Mouse (Mus musculus) forebrain, embryonic 13.5 days (tissue): ENCODE results near the gene Galnt13. TPM values are rescaled to one million over a fixed set of nuclear protein-coding genes. Genes with fewer than 3 reads are reported as not detected.
A peak's percentile ranks its signal among the peaks of the same experiment; 100 is the strongest.

ENCODE experiments used
- ATAC-seq: fragments of 200-750 bp; cut with Nextera tagmentation; 2 replicates; pipeline ENCODE4 v1.8.0; 2017
- H3K27ac ChIP-seq: fragments of 300-500 bp; sonication (generic); 2 replicates; pipeline ENCODE4 v1.5.1; 2015; ENCODE audit warnings: inconsistent platforms, mild to moderate bottlenecking, moderate library complexity
- H3K27me3 ChIP-seq: fragments of 300-500 bp; sonication (generic); 2 replicates; pipeline ENCODE4 v1.6.1; 2015; ENCODE audit warnings: mild to moderate bottlenecking, inconsistent platforms
- H3K36me3 ChIP-seq: fragments of 300-500 bp; sonication (generic); 2 replicates; pipeline ENCODE4 v1.6.1; 2015; ENCODE audit warnings: mild to moderate bottlenecking, inconsistent platforms; ENCODE audit not compliant: poor library complexity, severe bottlenecking
- H3K4me1 ChIP-seq: fragments of 300-500 bp; sonication (generic); 2 replicates; pipeline ENCODE4 v1.6.1; 2015; ENCODE audit warnings: inconsistent platforms
- H3K4me2 ChIP-seq: fragments of 300-500 bp; sonication (generic); 2 replicates; pipeline ENCODE4 v1.6.1; 2015; ENCODE audit warnings: inconsistent platforms, mild to moderate bottlenecking, moderate library complexity
- H3K4me3 ChIP-seq: fragments of 300-500 bp; sonication (generic); 2 replicates; pipeline ENCODE4 v1.5.1; 2015; ENCODE audit warnings: mild to moderate bottlenecking, inconsistent platforms
- H3K9ac ChIP-seq: fragments of 300-500 bp; sonication (generic); 2 replicates; pipeline ENCODE4 v1.6.1; 2015; ENCODE audit warnings: mild to moderate bottlenecking, inconsistent platforms
- H3K9me3 ChIP-seq: fragments of 300-500 bp; sonication (generic); replicated peaks from 2 replicates; pipeline ENCODE4 v1.6.1; 2016; ENCODE audit warnings: inconsistent platforms
- WGBS: fragments of 180-500 bp; shearing (Covaris S2); methylation state at CpG from one replicate; pipeline ENCODE4 v1.1.7; 2015; 5-methylcytosine and 5-hydroxymethylcytosine counted together
- polyA plus RNA-seq: library from polyadenylated mRNA; unstranded; fragments of >200 nt; fragmentation: Nextera tagmentation; extraction: Ambion mirVana; gene quantifications from 2 replicates; pipeline ENCODE4 v1.2.1, GENCODE M21; 2015

Gene Galnt13
- 2.8 TPM in 2 replicates for polyA plus RNA-seq

- Histone ChIP-seq H3K4me2 (peak within 1 kb of the TSS; percentile 98), H3K27ac (peak within 1 kb of the TSS; percentile 14; the same call in 1 of the 2 replicates), H3K36me3 (no peaks in the 10 kb centered on the region), H3K27me3 (peaks cover 12% of the 10 kb centered on the region), H3K9me3 (no peaks in the 10 kb centered on the region), H3K4me1 (peaks cover 17% of the 10 kb centered on the region), H3K4me3 (peak within 1 kb of the TSS; percentile 67), H3K9ac (peak within 1 kb of the TSS; percentile 62)
- WGBS = under 1% methylated on average over 76 of the region's 81 CpGs
- peak; percentile 94 for ATAC-seq
Measured at GRCm38 (mm10) chr2:54435937-54436735, at the start of gene Galnt13. TSS of gene Galnt13 (plus strand) at chr2:54436317.

DNA sequence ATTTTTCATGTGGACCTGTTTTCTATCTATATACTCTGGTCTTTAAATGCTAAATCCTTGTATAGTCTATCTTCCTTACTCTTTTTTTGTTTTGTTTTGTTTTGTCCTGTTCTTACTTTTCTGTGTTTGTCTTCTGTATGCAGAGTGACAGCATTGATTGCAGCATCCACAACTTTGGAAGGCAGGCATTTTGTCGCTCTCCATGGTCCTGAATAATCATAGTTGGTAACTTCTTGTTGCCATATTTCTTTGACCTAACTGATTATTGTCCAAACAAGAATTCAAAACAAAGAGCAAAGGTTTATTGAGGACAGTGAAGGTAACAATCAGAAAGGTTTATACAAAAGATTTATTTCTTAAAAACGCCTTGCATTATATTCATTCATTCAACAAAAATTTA lies 5.1 kb upstream of the Galnt13 start:
- Histone ChIP-seq H3K9ac (no peak overlapping the region), H3K4me1 (peaks cover 6% of the 10 kb centered on the region; the same call in 1 of the 2 replicates), H3K4me2 (no peak overlapping the region), H3K36me3 (no peaks in the 10 kb centered on the region), H3K27me3 (no peaks in the 10 kb centered on the region), H3K4me3 (no peak overlapping the region), H3K9me3 (no peaks in the 10 kb centered on the region), H3K27ac (no peak overlapping the region)
- WGBS = 55% methylated on average over 2 of the region's 2 CpGs
- no peak for ATAC-seq

DNA sequence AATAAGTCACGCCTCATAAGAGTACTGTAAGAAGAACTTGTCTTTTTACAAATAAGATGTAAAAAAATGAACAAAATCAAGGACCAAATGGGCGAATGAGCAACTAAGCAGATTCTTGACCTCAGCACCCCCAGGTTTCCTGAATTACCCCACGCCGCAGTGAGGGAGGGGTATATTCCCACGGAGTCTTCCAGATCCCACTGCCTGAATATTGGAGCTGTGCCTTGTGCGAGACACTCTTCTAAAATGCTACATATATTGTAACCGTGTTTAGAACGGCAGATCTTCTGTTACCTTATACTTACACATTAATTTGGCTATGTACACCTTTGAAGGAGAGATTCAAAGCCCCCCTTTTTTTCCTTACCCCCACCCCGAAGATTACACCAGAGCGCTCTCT lies 737 bp upstream of the Galnt13 start:
- Histone ChIP-seq H3K4me1 (peaks cover 17% of the 10 kb centered on the region), H3K4me2 (peak overlapping the region; percentile 98), H3K27me3 (peaks cover 12% of the 10 kb centered on the region), H3K27ac (no peak overlapping the region), H3K4me3 (peak overlapping the region; percentile 67), H3K9me3 (no peaks in the 10 kb centered on the region), H3K36me3 (no peaks in the 10 kb centered on the region), H3K9ac (peak overlapping the region; percentile 62; the same call in 1 of the 2 replicates)
- ATAC-seq = no peak; the same call in 1 of the 2 replicates
- WGBS = 46% methylated on average over 10 of the region's 10 CpGs

DNA sequence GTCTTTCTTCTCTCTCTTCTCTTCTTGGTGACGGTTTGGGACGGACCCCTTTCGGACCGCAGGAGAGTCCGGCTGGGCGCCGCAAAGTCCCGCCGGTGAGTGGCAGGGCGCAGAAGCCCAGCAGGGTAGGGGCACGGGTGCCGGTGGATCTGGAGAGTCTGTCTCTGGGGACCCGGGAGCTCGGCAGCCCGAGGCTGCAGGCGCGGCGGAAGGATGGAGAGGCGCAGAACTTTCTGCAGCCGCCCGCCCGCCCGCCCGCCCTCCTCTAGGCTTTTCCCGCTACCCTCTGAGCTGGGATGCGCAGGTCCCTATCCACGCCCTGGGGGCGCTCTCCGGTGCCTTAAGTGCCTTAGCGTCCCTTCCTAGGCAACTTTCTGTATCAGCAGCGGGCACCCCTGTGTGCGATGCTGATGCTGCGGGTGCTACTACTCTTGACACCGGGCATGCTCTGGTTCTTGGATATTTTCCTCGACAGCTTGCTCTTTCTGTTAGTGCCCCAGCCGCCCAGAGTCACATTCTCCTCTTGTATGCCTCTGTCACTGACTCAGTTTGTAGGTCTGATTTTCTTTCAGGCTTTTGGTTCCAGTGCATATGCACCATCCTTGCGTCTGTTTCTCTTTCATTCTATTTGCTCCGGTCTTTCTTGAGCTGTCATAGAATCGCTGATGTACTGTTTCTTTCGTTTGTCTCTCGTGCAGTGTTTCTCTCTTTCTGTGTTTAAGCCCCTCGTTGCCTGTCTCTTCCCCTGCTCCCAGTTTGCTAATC lies 801 bp downstream of the Galnt13 start:
- peak; percentile 66 for ATAC-seq
- H3K27ac ChIP-seq = 0 out of 2 replicates have a peak overlapping the region, but pooled peaks have one; percentile 14

DNA sequence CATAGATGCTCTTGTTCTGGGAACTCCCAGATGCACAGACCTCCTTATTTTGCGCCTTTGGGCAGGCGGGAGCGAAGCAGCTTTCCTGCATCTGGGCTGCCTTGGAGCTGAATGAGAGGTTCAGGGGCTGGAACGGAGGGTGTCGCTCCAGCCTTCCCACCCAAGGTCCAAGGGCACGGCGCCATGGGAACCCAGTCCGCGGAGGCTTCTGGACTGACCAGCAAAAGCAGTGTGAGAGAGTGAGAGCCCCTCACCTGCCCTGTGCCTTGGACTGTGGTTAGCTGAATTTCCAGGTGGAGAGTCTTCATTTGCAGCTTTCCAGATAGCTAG lies 1.3 kb downstream of the Galnt13 start:
- ATAC-seq = no peak
- 1% methylated on average over 9 of the region's 9 CpGs for WGBS
- H3K9ac ChIP-seq = peak overlapping the region; percentile 62

More for the DNA sequence above, 801 bp downstream of the Galnt13 start:
- Histone ChIP-seq H3K4me3 (peak overlapping the region; percentile 67), H3K27me3 (peaks cover 12% of the 10 kb centered on the region), H3K4me1 (peaks cover 17% of the 10 kb centered on the region), H3K9me3 (no peaks in the 10 kb centered on the region), H3K4me2 (peak overlapping the region; percentile 98), H3K9ac (peak overlapping the region; percentile 62), H3K36me3 (no peaks in the 10 kb centered on the region)
- WGBS = 1% methylated on average over 37 of the region's 42 CpGs

GRCm38 (mm10) chr2:54442734-54443500 lies 6.8 kb downstream of the Galnt13 start:
- H3K27ac ChIP-seq = no peak overlapping the region
- no peak overlapping the region for H3K9ac ChIP-seq
- H3K36me3 ChIP-seq = no peaks in the 10 kb centered on the region
- H3K4me2 ChIP-seq = no peak overlapping the region
- H3K4me3 ChIP-seq = no peak overlapping the region
- WGBS = 55% methylated on average over 9 of the region's 9 CpGs
- no peak for ATAC-seq
- 0 out of 2 replicates have a peak, but pooled peaks cover under 1% of the 10 kb centered on the region for H3K4me1 ChIP-seq
- H3K27me3 ChIP-seq = peaks cover 5% of the 10 kb centered on the region
- no peaks in the 10 kb centered on the region for H3K9me3 ChIP-seq

More for the DNA sequence above, 1.3 kb downstream of the Galnt13 start:
- no peaks in the 10 kb centered on the region for H3K36me3 ChIP-seq
- peak overlapping the region; percentile 98 for H3K4me2 ChIP-seq
- peak overlapping the region; percentile 67 for H3K4me3 ChIP-seq
- no peaks in the 10 kb centered on the region for H3K9me3 ChIP-seq
- peaks cover 17% of the 10 kb centered on the region for H3K4me1 ChIP-seq
- peaks cover 12% of the 10 kb centered on the region for H3K27me3 ChIP-seq
- H3K27ac ChIP-seq = no peak overlapping the region

DNA sequence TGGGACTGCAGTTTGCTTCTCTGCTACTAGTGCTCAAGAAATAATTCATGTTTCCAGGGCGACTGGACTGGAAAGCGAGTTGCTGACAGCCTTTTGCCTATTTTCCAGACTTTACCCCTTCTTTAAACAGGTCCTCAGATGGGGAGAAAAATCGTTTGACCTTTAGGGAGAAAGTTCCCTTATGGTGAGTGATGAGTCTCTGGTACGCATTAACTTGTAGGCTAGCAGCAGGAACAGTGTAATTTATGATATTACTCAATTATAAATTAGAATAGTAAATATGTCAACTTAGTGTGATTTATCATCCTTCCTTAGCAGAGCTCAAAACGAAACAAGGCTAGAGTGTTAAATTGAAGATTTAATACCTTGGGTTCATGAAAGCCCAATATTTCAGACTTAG lies 47.3 kb downstream of the Galnt13 start:
- WGBS = 81% methylated on average over 5 of the region's 5 CpGs
- Histone ChIP-seq H3K9me3 (no peaks in the 10 kb centered on the region), H3K27me3 (no peaks in the 10 kb centered on the region), H3K4me1 (no peaks in the 10 kb centered on the region), H3K9ac (no peak overlapping the region), H3K27ac (no peak overlapping the region), H3K4me2 (no peak overlapping the region), H3K36me3 (no peaks in the 10 kb centered on the region), H3K4me3 (no peak overlapping the region)
- ATAC-seq = no peak

- WGBS = 88% methylated on average over 3 of the region's 3 CpGs
- no peaks in the 10 kb centered on the region for H3K27me3 ChIP-seq
Measured at GRCm38 (mm10) chr2:54522989-54523388, 86.9 kb downstream of the Galnt13 start.

GRCm38 (mm10) chr2:54527073-54527472 lies 91.0 kb downstream of the Galnt13 start:
- H3K4me3 ChIP-seq = no peak overlapping the region
- no peaks in the 10 kb centered on the region for H3K27me3 ChIP-seq
- no peaks in the 10 kb centered on the region for H3K9me3 ChIP-seq
- no peak overlapping the region for H3K27ac ChIP-seq
- H3K4me1 ChIP-seq = no peaks in the 10 kb centered on the region
- peak; percentile 70; the same call in 1 of the 2 replicates for ATAC-seq
- 74% methylated on average over 3 of the region's 3 CpGs for WGBS
- no peak overlapping the region for H3K9ac ChIP-seq
- no peak overlapping the region for H3K4me2 ChIP-seq
- no peaks in the 10 kb centered on the region for H3K36me3 ChIP-seq

More at GRCm38 (mm10) chr2:54522989-54523388, 86.9 kb downstream of the Galnt13 start:
- Histone ChIP-seq H3K4me1 (no peaks in the 10 kb centered on the region), H3K9ac (no peak overlapping the region), H3K27ac (no peak overlapping the region), H3K9me3 (no peaks in the 10 kb centered on the region), H3K4me3 (no peak overlapping the region), H3K36me3 (no peaks in the 10 kb centered on the region), H3K4me2 (no peak overlapping the region)
- no peak for ATAC-seq

DNA sequence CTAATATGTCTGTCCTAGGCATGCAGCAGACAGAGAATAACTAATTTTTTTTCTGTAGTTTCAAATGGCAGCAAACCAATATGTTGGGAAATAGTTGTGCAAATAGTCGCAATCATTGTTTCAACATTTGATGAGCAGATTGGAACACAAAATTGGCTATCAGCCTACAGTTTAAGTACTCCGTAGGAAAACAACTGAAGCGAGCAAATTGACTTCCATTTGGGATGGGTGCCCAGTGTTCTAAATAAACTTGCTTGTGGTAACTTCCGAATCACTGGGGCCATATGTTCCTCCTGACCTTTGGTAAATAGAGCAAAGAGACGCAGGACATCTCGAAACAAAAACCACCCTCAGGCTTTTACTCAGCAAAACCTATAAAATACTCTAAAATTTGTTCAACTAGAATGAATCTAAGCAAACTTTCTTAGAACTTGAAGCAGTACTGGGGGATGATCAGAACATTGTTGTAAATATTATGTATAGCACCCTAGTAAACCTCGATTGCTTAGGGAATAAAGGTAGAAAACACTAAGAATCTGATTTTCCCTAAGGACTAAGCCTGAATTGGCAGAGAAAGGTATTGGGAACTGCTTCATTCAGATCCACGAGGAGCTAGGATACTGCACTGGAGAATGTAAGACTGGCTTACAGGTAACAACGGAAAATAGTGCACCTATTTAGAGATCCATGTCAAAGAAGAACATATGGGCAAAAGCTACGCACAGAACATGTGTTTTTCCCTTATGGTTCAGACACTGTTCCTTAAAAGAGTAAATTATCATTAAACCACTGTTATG lies 122.4 kb downstream of the Galnt13 start:
- Histone ChIP-seq H3K27me3 (no peaks in the 10 kb centered on the region), H3K27ac (no peak overlapping the region), H3K4me1 (no peaks in the 10 kb centered on the region), H3K9me3 (no peaks in the 10 kb centered on the region), H3K9ac (no peak overlapping the region), H3K36me3 (no peaks in the 10 kb centered on the region), H3K4me3 (no peak overlapping the region), H3K4me2 (no peak overlapping the region)
- 81% methylated on average over 10 of the region's 10 CpGs for WGBS
- ATAC-seq = no peak

GRCm38 (mm10) chr2:54565068-54565467 lies 129.0 kb downstream of the Galnt13 start:
- Histone ChIP-seq H3K36me3 (no peaks in the 10 kb centered on the region), H3K4me3 (no peak overlapping the region), H3K27ac (no peak overlapping the region), H3K27me3 (no peaks in the 10 kb centered on the region), H3K4me1 (no peaks in the 10 kb centered on the region), H3K9me3 (no peaks in the 10 kb centered on the region), H3K9ac (no peak overlapping the region), H3K4me2 (no peak overlapping the region)
- no peak for ATAC-seq
- WGBS = 88% methylated on average over 3 of the region's 3 CpGs
